Mouse (Mus musculus) lung, postnatal 0 days (tissue): ENCODE data around the gene Pakap. TPM values are rescaled to one million over a fixed set of nuclear protein-coding genes. Genes with fewer than 3 reads are reported as not detected.

Experiments
- ATAC-seq: fragments of 200-750 bp; cut with Nextera tagmentation; 2 replicates; pipeline ENCODE4 v1.8.0; 2017; ENCODE audit warnings: moderate library complexity
- DNase-seq: peaks from one replicate; pipeline ENCODE4 v3.0.0-alpha.2; 2016; ENCODE audit warnings: low spot score
- H3K27ac ChIP-seq: fragments of 300-500 bp; sonication (generic); 2 replicates; pipeline ENCODE4 v1.5.1; 2014; ENCODE audit warnings: antibody characterized with exemption, mild to moderate bottlenecking, low read length, mixed read lengths
- H3K27me3 ChIP-seq: fragments of 300-500 bp; sonication (generic); replicated peaks from 2 replicates; pipeline ENCODE4 v1.6.1; 2014; ENCODE audit warnings: low read length, mixed read lengths; ENCODE audit not compliant: insufficient read depth
- H3K36me3 ChIP-seq: fragments of 300-500 bp; sonication (generic); 2 replicates; pipeline ENCODE4 v1.6.1; 2014; ENCODE audit warnings: low read length, mixed read lengths; ENCODE audit not compliant: insufficient read depth
- H3K4me1 ChIP-seq: fragments of 300-500 bp; sonication (generic); 2 replicates; pipeline ENCODE4 v1.6.1; 2014; ENCODE audit warnings: antibody characterized with exemption, low read depth, low read length, mixed read lengths; ENCODE audit not compliant: insufficient read depth
- H3K4me2 ChIP-seq: fragments of 300-500 bp; sonication (generic); replicated peaks from 2 replicates; pipeline ENCODE4 v1.6.1; 2014; ENCODE audit warnings: low read depth, mild to moderate bottlenecking, low read length, moderate library complexity, mixed read lengths
- H3K4me3 ChIP-seq: fragments of 300-500 bp; sonication (generic); 2 replicates; pipeline ENCODE4 v1.5.1; 2014; ENCODE audit warnings: low read depth, low read length
- H3K9ac ChIP-seq: fragments of 300-500 bp; sonication (generic); replicated peaks from 2 replicates; pipeline ENCODE4 v1.6.1; 2014; ENCODE audit warnings: low read depth, mild to moderate bottlenecking
- H3K9me3 ChIP-seq: fragments of 300-500 bp; sonication (generic); 2 replicates; pipeline ENCODE4 v1.6.1; 2016; ENCODE audit warnings: low read length, mixed read lengths
- CTCF ChIP-seq: IDR thresholded peaks from 2 replicates; pipeline ENCODE4 v1.5.1; 2016; ENCODE audit warnings: antibody characterized with exemption, mild to moderate bottlenecking
- EP300 ChIP-seq: IDR thresholded peaks from 2 replicates; pipeline ENCODE4 v1.6.1; 2016; ENCODE audit warnings: antibody characterized with exemption, mild to moderate bottlenecking, control low read depth
- WGBS: fragments of 180-500 bp; shearing (Covaris S2); extraction: QIAGEN DNeasy Blood & Tissue Kit; methylation state at CpG from one replicate; pipeline ENCODE4 v1.1.7; 2014; 5-methylcytosine and 5-hydroxymethylcytosine counted together
- polyA plus RNA-seq: library from polyadenylated mRNA; unstranded; fragments of >200 nt; fragmentation: Nextera tagmentation; extraction: Ambion mirVana; gene quantifications from 2 replicates; pipeline ENCODE4 v1.2.1, GENCODE M21; 2015

The Pakap gene
- polyA plus RNA-seq, 1 experiment from 2014 or later: 60.5 TPM

- H3K27me3 ChIP-seq: no peaks in the 10 kb centered on the region
- peak; percentile 22 for DNase-seq
- H3K27ac ChIP-seq: no peak overlapping the region
- no peaks in the 10 kb centered on the region for H3K36me3 ChIP-seq
- WGBS: 73% methylated on average over 4 of the region's 4 CpGs
- no peak; the same call in 1 of the 2 replicates for ATAC-seq
- H3K9me3 ChIP-seq: no peaks in the 10 kb centered on the region
- TF ChIP-seq EP300 (no peak), CTCF (no peak)
- H3K9ac ChIP-seq: no peak overlapping the region
- H3K4me2 ChIP-seq: no peak overlapping the region
- H3K4me3 ChIP-seq: no peak overlapping the region
- no peaks in the 10 kb centered on the region for H3K4me1 ChIP-seq
These were observed 24.8 kb downstream of the Pakap start for GRCm38 (mm10) chr4:57592751-57593150.

GRCm38 (mm10) chr4:57599946-57600345 lies 32.0 kb downstream of the Pakap start:
- Histone ChIP-seq H3K27ac (0 out of 2 replicates have a peak overlapping the region, but pooled peaks have one; percentile 26), H3K4me2 (no peak overlapping the region), H3K9ac (no peak overlapping the region), H3K27me3 (no peaks in the 10 kb centered on the region), H3K4me1 (no peaks in the 10 kb centered on the region), H3K36me3 (no peaks in the 10 kb centered on the region), H3K9me3 (no peaks in the 10 kb centered on the region), H3K4me3 (no peak overlapping the region)
- no peak for ATAC-seq
- TF ChIP-seq EP300 (no peak), CTCF (no peak)
- DNase-seq: no peak
- WGBS: 91% methylated on average over 6 of the region's 6 CpGs

GRCm38 (mm10) chr4:57600685-57601457 lies 32.9 kb downstream of the Pakap start:
- DNase-seq (peak; percentile 80), ATAC-seq (peak; percentile 86)
- Histone ChIP-seq H3K36me3 (no peaks in the 10 kb centered on the region), H3K27me3 (no peaks in the 10 kb centered on the region), H3K9me3 (no peaks in the 10 kb centered on the region), H3K4me2 (no peak overlapping the region), H3K4me1 (no peaks in the 10 kb centered on the region), H3K9ac (no peak overlapping the region), H3K27ac (peak overlapping the region; percentile 51; the same call in 1 of the 2 replicates), H3K4me3 (no peak overlapping the region)
- TF ChIP-seq EP300: no peak
- TF ChIP-seq CTCF: no peak
- 65% methylated on average over 11 of the region's 11 CpGs for WGBS

- Histone ChIP-seq H3K36me3 (no peaks in the 10 kb centered on the region), H3K27me3 (no peaks in the 10 kb centered on the region), H3K4me2 (no peak overlapping the region), H3K4me3 (no peak overlapping the region), H3K9ac (no peak overlapping the region), H3K27ac (no peak overlapping the region; the same call in 1 of the 2 replicates), H3K9me3 (no peaks in the 10 kb centered on the region), H3K4me1 (no peaks in the 10 kb centered on the region)
- ATAC-seq (peak; percentile 75), DNase-seq (peak; percentile 82)
- 35% methylated on average over 9 of the region's 9 CpGs for WGBS
- TF ChIP-seq EP300 (peak; percentile 49; the same call in 1 of the 2 replicates), CTCF (no peak; the same call in 1 of the 2 replicates)
These were observed 33.5 kb downstream of the Pakap start for GRCm38 (mm10) chr4:57601458-57601835.

GRCm38 (mm10) chr4:57601903-57602617 lies 34.1 kb downstream of the Pakap start:
- Histone ChIP-seq H3K9ac (no peak overlapping the region), H3K27me3 (no peaks in the 10 kb centered on the region), H3K9me3 (no peaks in the 10 kb centered on the region), H3K4me1 (no peaks in the 10 kb centered on the region), H3K36me3 (no peaks in the 10 kb centered on the region), H3K27ac (no peak overlapping the region), H3K4me3 (no peak overlapping the region), H3K4me2 (no peak overlapping the region)
- peak; percentile 72 for DNase-seq
- WGBS: 57% methylated on average over 10 of the region's 10 CpGs
- no peak; the same call in 1 of the 2 replicates for TF ChIP-seq EP300
- no peak for TF ChIP-seq CTCF
- ATAC-seq: peak; percentile 54

- Histone ChIP-seq H3K9ac (no peak overlapping the region), H3K4me1 (peaks cover 3% of the 10 kb centered on the region; the same call in 1 of the 2 replicates), H3K9me3 (no peaks in the 10 kb centered on the region), H3K27me3 (no peaks in the 10 kb centered on the region), H3K4me3 (no peak overlapping the region), H3K4me2 (no peak overlapping the region), H3K36me3 (no peaks in the 10 kb centered on the region), H3K27ac (no peak overlapping the region)
- TF ChIP-seq EP300 (no peak), CTCF (no peak)
- WGBS: 42% methylated on average over 3 of the region's 3 CpGs
- ATAC-seq: peak; percentile 14; the same call in 1 of the 2 replicates
- peak; percentile 53 for DNase-seq
These were observed 38.3 kb downstream of the Pakap start for GRCm38 (mm10) chr4:57606258-57606657.
